Mouse (Mus musculus): ENCODE data around the gene Gm10057.
"Not testable (repeated sequence)": the region's sequence is repeated elsewhere in the genome, so short reads cannot be mapped to it uniquely, and the experiment has no call there.

The Gm10057 gene

GRCm38 (mm10) chrX:154054939-154055338 lies at the start of gene Gm10057:
Gene Gm10057, minus strand, starts transcription at chrX:154055039.
- DNase-seq (ENCODE audit: low spot score) = not testable (repeated sequence)

GRCm38 (mm10) chrX:154033727-154034126 lies 21.1 kb downstream of the Gm10057 start, which contains the start of gene 4921511M17Rik:
Gene 4921511M17Rik, minus strand, starts transcription at chrX:154033827.
- not testable (repeated sequence) for DNase-seq (ENCODE audit: low spot score)

- not testable (repeated sequence) for DNase-seq (ENCODE audit: low spot score)
Observed at GRCm38 (mm10) chrX:154012540-154012939, 42.3 kb downstream of the Gm10057 start, which contains the start of gene Samt1. Gene Samt1, minus strand, starts transcription at chrX:154012640.

Measured in embryo, embryonic 10 days (tissue).